Mouse (Mus musculus) neutrophil, adult 65 days (primary cell): Measurements from ENCODE around the gene H2al1o. TPM values are rescaled to one million over a fixed set of nuclear protein-coding genes. Genes with fewer than 3 reads are reported as not detected.

Experiments
- total RNA-seq: library from RNA; stranded (reverse); gene quantifications from 2 replicates; pipeline ENCODE4 v1.2.4, GENCODE M21; 2023

The H2al1o gene
- not detected in 2 replicates for total RNA-seq

GRCm38 (mm10) chrX:9572309-9572708 lies at the start of gene H2al1o:
TSS of gene H2al1o (minus strand) at chrX:9572409.

Other genes with a start within 250 kb of the H2al1o start
- gene H2al1k, start 221.8 kb downstream of the H2al1o start, total RNA-seq, result 1.2 TPM in 1 of 2 replicates, not detected in the other
- gene Cybb, start 84.6 kb downstream of the H2al1o start, total RNA-seq, result 1,145 and 1,160 TPM in 2 replicates
- 20.2 and 20.6 TPM in 2 replicates for gene Dynlt3, start 90.6 kb upstream of the H2al1o start, total RNA-seq